Mouse (Mus musculus): ENCODE data around the gene Rassf7.
A peak's percentile ranks its signal among the peaks of the same experiment; 100 is the strongest.

Rassf7 gene

DNA sequence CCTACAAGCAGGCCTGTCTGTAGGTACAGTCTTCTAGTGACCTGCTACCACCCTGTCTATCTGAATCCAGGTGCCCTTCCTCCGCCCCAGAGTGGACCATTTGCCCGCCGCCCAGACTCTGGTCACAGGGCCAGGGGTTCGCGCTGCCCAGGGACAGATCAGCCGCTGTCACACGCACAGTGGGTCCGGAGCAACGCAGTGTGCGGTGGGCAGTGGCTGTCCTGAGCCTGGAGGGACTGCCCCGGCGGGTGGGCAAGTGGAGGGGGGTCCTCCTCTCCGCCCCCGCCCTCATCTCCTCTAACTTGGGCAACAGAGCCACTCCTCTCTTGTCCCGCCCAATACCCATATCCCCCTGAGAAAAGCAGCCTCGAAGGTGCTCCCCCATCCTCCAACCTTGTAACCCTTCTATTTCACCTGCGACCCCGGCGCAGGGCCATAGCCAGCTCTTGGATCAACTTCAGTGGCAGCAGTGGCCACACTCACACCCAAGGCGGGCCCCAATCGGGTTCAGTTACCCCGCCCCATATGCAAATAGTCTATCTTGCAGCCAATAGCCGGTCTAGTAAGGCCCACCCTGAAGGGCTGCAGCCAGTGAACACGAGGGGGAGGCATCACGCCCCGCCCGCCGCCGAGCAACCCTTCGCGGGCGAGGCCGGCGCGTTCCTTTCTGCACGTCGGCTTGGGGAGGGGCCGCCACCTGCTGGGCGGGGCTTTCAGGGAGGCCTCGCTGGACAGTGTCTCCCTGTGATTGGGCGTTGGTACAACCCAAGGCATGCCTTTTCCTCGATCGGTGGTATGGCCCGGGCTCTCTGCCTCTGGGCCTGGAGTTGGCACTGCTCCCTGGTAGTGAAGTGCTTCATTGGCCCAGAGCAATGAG is 5.8 kb downstream of the Rassf7 start:
- peak overlapping the region; percentile 94 for H3K4me3 ChIP-seq (replicated peaks; ENCODE audit: low read length)
- TF ChIP-seq CTCF (conservative IDR thresholded peaks at IDR 0.05; ENCODE audit: low read length), result no peak
- no peak for TF ChIP-seq NANOG (IDR thresholded peaks at IDR 0.05; ENCODE audit: borderline replicate concordance, low read length)
- no peak for TF ChIP-seq POU5F1 (IDR thresholded peaks at IDR 0.05; ENCODE audit: borderline replicate concordance, low read length)
- H3K4me1 ChIP-seq (replicated peaks; ENCODE audit: low read depth, low read length), result peaks cover 63% of the 10 kb centered on the region
- H3K27me3 ChIP-seq (ENCODE audit: insufficient read depth, low read length), result no peaks in the 10 kb centered on the region
- H3K9me3 ChIP-seq (ENCODE audit: low read length), result no peaks in the 10 kb centered on the region
- peaks cover 45% of the 10 kb centered on the region for H3K36me3 ChIP-seq (ENCODE audit: insufficient read depth, low read length)

DNA sequence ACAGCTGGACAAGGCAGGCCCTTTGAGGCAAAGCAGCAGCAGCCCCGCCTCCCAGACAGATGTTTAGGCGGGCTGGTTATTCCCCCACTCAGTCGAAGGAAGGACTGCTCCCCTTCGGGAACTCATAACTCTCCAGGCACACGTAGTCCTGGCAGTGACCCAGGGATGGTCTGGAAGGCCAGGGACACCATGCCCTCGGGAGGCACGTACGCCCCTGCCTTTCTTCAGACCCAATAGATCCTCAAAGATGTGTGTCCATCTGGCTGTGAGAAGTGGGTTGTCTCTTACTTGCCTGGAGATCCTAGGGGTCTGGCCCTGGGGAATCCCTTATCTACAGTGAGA is 6.4 kb downstream of the Rassf7 start:
- Histone ChIP-seq H3K4me1 (replicated peaks; ENCODE audit: low read depth, low read length) (peaks cover 57% of the 10 kb centered on the region), H3K36me3 (ENCODE audit: insufficient read depth, low read length) (peaks cover 40% of the 10 kb centered on the region), H3K4me3 (replicated peaks; ENCODE audit: low read length) (peak overlapping the region; percentile 94), H3K9me3 (ENCODE audit: low read length) (no peaks in the 10 kb centered on the region), H3K27me3 (ENCODE audit: insufficient read depth, low read length) (no peaks in the 10 kb centered on the region)
- TF ChIP-seq POU5F1 (IDR thresholded peaks at IDR 0.05; ENCODE audit: borderline replicate concordance, low read length) (no peak), CTCF (conservative IDR thresholded peaks at IDR 0.05; ENCODE audit: low read length) (no peak), NANOG (IDR thresholded peaks at IDR 0.05; ENCODE audit: borderline replicate concordance, low read length) (no peak)

GRCm38 (mm10) chr7:141222696-141223215 is 7.1 kb downstream of the Rassf7 start:
- Histone ChIP-seq H3K9me3 (ENCODE audit: low read length) (no peaks in the 10 kb centered on the region), H3K27me3 (ENCODE audit: insufficient read depth, low read length) (no peaks in the 10 kb centered on the region), H3K4me3 (replicated peaks; ENCODE audit: low read length) (peak overlapping the region; percentile 94), H3K4me1 (replicated peaks; ENCODE audit: low read depth, low read length) (peaks cover 51% of the 10 kb centered on the region), H3K36me3 (ENCODE audit: insufficient read depth, low read length) (peaks cover 33% of the 10 kb centered on the region)
- TF ChIP-seq CTCF (conservative IDR thresholded peaks at IDR 0.05; ENCODE audit: low read length) (no peak), POU5F1 (IDR thresholded peaks at IDR 0.05; ENCODE audit: borderline replicate concordance, low read length) (no peak), NANOG (IDR thresholded peaks at IDR 0.05; ENCODE audit: borderline replicate concordance, low read length) (no peak)

GRCm38 (mm10) chr7:141226535-141226934 is 10.9 kb downstream of the Rassf7 start:
- Histone ChIP-seq H3K27me3 (ENCODE audit: insufficient read depth, low read length) (no peaks in the 10 kb centered on the region), H3K36me3 (ENCODE audit: insufficient read depth, low read length) (peaks cover 19% of the 10 kb centered on the region), H3K9me3 (ENCODE audit: low read length) (no peaks in the 10 kb centered on the region), H3K4me3 (replicated peaks; ENCODE audit: low read length) (no peak overlapping the region), H3K4me1 (replicated peaks; ENCODE audit: low read depth, low read length) (peaks cover 43% of the 10 kb centered on the region)
- TF ChIP-seq NANOG (IDR thresholded peaks at IDR 0.05; ENCODE audit: borderline replicate concordance, low read length), result no peak
- TF ChIP-seq CTCF (conservative IDR thresholded peaks at IDR 0.05; ENCODE audit: low read length), result peak; percentile 41

- Histone ChIP-seq H3K4me3 (replicated peaks; ENCODE audit: low read length) (peak overlapping the region; percentile 100), H3K27me3 (ENCODE audit: insufficient read depth, low read length) (no peaks in the 10 kb centered on the region), H3K9me3 (ENCODE audit: low read length) (no peaks in the 10 kb centered on the region), H3K36me3 (ENCODE audit: insufficient read depth, low read length) (peaks cover 32% of the 10 kb centered on the region), H3K4me1 (replicated peaks; ENCODE audit: low read depth, low read length) (peaks cover 41% of the 10 kb centered on the region)
- TF ChIP-seq CTCF (conservative IDR thresholded peaks at IDR 0.05; ENCODE audit: low read length) (no peak), POU5F1 (IDR thresholded peaks at IDR 0.05; ENCODE audit: borderline replicate concordance, low read length) (no peak), NANOG (IDR thresholded peaks at IDR 0.05; ENCODE audit: borderline replicate concordance, low read length) (no peak)
These were observed 12.1 kb downstream of the Rassf7 start for GRCm38 (mm10) chr7:141227796-141228195.

- peaks cover 36% of the 10 kb centered on the region for H3K4me1 ChIP-seq (replicated peaks; ENCODE audit: low read depth, low read length)
- no peaks in the 10 kb centered on the region for H3K27me3 ChIP-seq (ENCODE audit: insufficient read depth, low read length)
- no peaks in the 10 kb centered on the region for H3K9me3 ChIP-seq (ENCODE audit: low read length)
- peak within 1 kb of the TSS; percentile 100 for H3K4me3 ChIP-seq (replicated peaks; ENCODE audit: low read length)
- no peak for TF ChIP-seq POU5F1 (IDR thresholded peaks at IDR 0.05; ENCODE audit: borderline replicate concordance, low read length)
- TF ChIP-seq CTCF (conservative IDR thresholded peaks at IDR 0.05; ENCODE audit: low read length), result peak; percentile 97
- H3K36me3 ChIP-seq (ENCODE audit: insufficient read depth, low read length), result peaks cover 38% of the 10 kb centered on the region
These were observed 12.8 kb downstream of the Rassf7 start, which contains the start of gene Phrf1 for GRCm38 (mm10) chr7:141228279-141229067. Phrf1 (plus strand) TSS chr7:141228784.

GRCm38 (mm10) chr7:141229702-141230101 is 14.0 kb downstream of the Rassf7 start:
- Histone ChIP-seq H3K9me3 (ENCODE audit: low read length) (no peaks in the 10 kb centered on the region), H3K36me3 (ENCODE audit: insufficient read depth, low read length) (peaks cover 51% of the 10 kb centered on the region), H3K4me1 (replicated peaks; ENCODE audit: low read depth, low read length) (peaks cover 45% of the 10 kb centered on the region), H3K4me3 (replicated peaks; ENCODE audit: low read length) (peak overlapping the region; percentile 100), H3K27me3 (ENCODE audit: insufficient read depth, low read length) (no peaks in the 10 kb centered on the region)
- TF ChIP-seq POU5F1 (IDR thresholded peaks at IDR 0.05; ENCODE audit: borderline replicate concordance, low read length) (no peak), CTCF (conservative IDR thresholded peaks at IDR 0.05; ENCODE audit: low read length) (no peak), NANOG (IDR thresholded peaks at IDR 0.05; ENCODE audit: borderline replicate concordance, low read length) (no peak)

DNA sequence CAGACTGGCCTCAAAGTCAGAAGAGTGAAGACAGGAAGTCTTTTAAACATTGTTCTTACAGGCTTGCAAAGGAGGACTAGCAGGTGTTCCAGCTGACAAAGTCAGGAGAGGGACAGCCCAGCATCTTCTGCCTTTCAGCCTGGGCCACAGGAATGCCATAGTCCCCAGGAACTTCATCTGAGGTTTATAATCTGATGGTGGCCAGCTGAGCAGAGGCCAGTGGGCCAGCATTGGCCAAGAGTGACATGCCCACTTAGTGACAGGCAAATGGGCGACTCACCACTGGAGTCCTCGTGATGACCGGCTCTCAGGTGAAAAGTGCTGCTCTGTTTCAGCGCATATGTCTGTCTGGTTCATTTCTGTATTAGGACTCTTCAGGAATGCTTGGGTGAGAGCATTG is 14.9 kb downstream of the Rassf7 start:
- Histone ChIP-seq H3K36me3 (ENCODE audit: insufficient read depth, low read length) (peaks cover 59% of the 10 kb centered on the region), H3K4me1 (replicated peaks; ENCODE audit: low read depth, low read length) (peaks cover 49% of the 10 kb centered on the region), H3K9me3 (ENCODE audit: low read length) (no peaks in the 10 kb centered on the region), H3K27me3 (ENCODE audit: insufficient read depth, low read length) (no peaks in the 10 kb centered on the region), H3K4me3 (replicated peaks; ENCODE audit: low read length) (peak overlapping the region; percentile 100)
- TF ChIP-seq CTCF (conservative IDR thresholded peaks at IDR 0.05; ENCODE audit: low read length) (no peak), NANOG (IDR thresholded peaks at IDR 0.05; ENCODE audit: borderline replicate concordance, low read length) (no peak), POU5F1 (IDR thresholded peaks at IDR 0.05; ENCODE audit: borderline replicate concordance, low read length) (no peak)

Data from E14TG2a.4 (cell line).